Mouse (Mus musculus) neural tube, embryonic 14.5 days (tissue): ENCODE measurements around the gene Gpc6. TPM values are rescaled to one million over a fixed set of nuclear protein-coding genes. Genes with fewer than 3 reads are reported as not detected.

Experiments used
- ATAC-seq: fragments of 200-750 bp; cut with Nextera tagmentation; 2 replicates; pipeline ENCODE4 v1.8.0; 2017; ENCODE audit warnings: low read depth, mild to moderate bottlenecking, moderate TSS enrichment, moderate library complexity
- H3K27ac ChIP-seq: fragments of 300-500 bp; sonication (generic); 2 replicates; pipeline ENCODE4 v1.5.1; 2014; ENCODE audit warnings: low read depth, mild to moderate bottlenecking, control low read depth, low read length, moderate library complexity, mixed read lengths
- H3K27me3 ChIP-seq: fragments of 300-500 bp; sonication (generic); 2 replicates; pipeline ENCODE4 v1.6.1; 2014; ENCODE audit warnings: low read length; ENCODE audit not compliant: control insufficient read depth, insufficient read depth
- H3K36me3 ChIP-seq: fragments of 300-500 bp; sonication (generic); 2 replicates; pipeline ENCODE4 v1.6.1; 2014; ENCODE audit warnings: low read length, mixed read lengths; ENCODE audit not compliant: control insufficient read depth, insufficient read depth
- H3K4me1 ChIP-seq: fragments of 300-500 bp; sonication (generic); 2 replicates; pipeline ENCODE4 v1.6.1; 2014; ENCODE audit warnings: low read length; ENCODE audit not compliant: control insufficient read depth, insufficient read depth
- H3K4me2 ChIP-seq: fragments of 300-500 bp; sonication (generic); 2 replicates; pipeline ENCODE4 v1.6.1; 2014; ENCODE audit warnings: mild to moderate bottlenecking, low read depth, low read length, control low read depth
- H3K4me3 ChIP-seq: fragments of 300-500 bp; sonication (generic); 2 replicates; pipeline ENCODE4 v1.5.1; 2014; ENCODE audit warnings: low read depth, low read length, control low read depth, mixed read lengths
- H3K9ac ChIP-seq: fragments of 300-500 bp; sonication (generic); replicated peaks from 2 replicates; pipeline ENCODE4 v1.6.1; 2014; ENCODE audit warnings: low read depth, mild to moderate bottlenecking, control low read depth, low read length, mixed read lengths
- H3K9me3 ChIP-seq: fragments of 300-500 bp; sonication (generic); 2 replicates; pipeline ENCODE4 v1.6.1; 2016; ENCODE audit warnings: low read length; ENCODE audit not compliant: control insufficient read depth
- WGBS: fragments of 180-500 bp; shearing (Covaris S2); extraction: QIAGEN DNeasy Blood & Tissue Kit; methylation state at CpG from one replicate; pipeline ENCODE4 v1.1.7; 2014; 5-methylcytosine and 5-hydroxymethylcytosine counted together
- polyA plus RNA-seq: library from polyadenylated mRNA; unstranded; fragments of >200 nt; fragmentation: Nextera tagmentation; extraction: Ambion mirVana; gene quantifications from 2 replicates; pipeline ENCODE4 v1.2.1, GENCODE M21; 2014

The Gpc6 gene
- polyA plus RNA-seq, 1 experiment from 2014 or later = 20.8 TPM

- ATAC-seq = no peak
- no peak overlapping the region for H3K27ac ChIP-seq
- H3K9me3 ChIP-seq = no peaks in the 10 kb centered on the region
- H3K4me1 ChIP-seq = no peaks in the 10 kb centered on the region
- H3K9ac ChIP-seq = no peak overlapping the region
- 92% methylated on average over 4 of the region's 4 CpGs for WGBS
- H3K4me2 ChIP-seq = no peak overlapping the region
- H3K4me3 ChIP-seq = no peak overlapping the region
- H3K27me3 ChIP-seq = no peaks in the 10 kb centered on the region
- no peaks in the 10 kb centered on the region for H3K36me3 ChIP-seq
Measured at GRCm38 (mm10) chr14:116941772-116942171, 16.7 kb downstream of the Gpc6 start.

GRCm38 (mm10) chr14:116943751-116944150 lies 18.6 kb downstream of the Gpc6 start:
- Histone ChIP-seq H3K4me1 (no peaks in the 10 kb centered on the region), H3K9me3 (no peaks in the 10 kb centered on the region), H3K9ac (no peak overlapping the region), H3K27ac (no peak overlapping the region), H3K27me3 (no peaks in the 10 kb centered on the region), H3K4me2 (no peak overlapping the region), H3K4me3 (no peak overlapping the region), H3K36me3 (no peaks in the 10 kb centered on the region)
- ATAC-seq = no peak
- whole genome bisulfite sequencing = 92% methylated on average over 7 of the region's 7 CpGs

DNA sequence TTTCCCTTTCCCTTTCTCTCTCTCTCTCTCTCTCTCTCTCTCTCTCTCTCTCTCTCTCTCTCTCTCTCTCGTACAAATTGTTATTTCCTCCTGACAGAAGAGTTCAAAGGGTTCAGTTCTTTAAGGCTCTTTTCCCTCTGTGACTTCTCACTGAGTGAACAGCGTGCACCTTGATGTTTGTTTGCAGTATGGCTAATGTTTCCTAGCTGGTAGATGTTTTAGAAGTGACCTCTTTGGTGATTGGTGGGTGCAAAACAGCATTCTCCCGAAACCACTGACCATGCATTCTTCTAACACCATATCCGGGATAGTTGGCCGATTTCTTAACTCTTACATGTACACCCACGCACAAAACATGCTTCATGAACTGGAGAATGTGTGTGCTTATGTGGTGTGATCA lies 20.9 kb downstream of the Gpc6 start:
- H3K27ac ChIP-seq = no peak overlapping the region
- no peaks in the 10 kb centered on the region for H3K9me3 ChIP-seq
- no peak overlapping the region for H3K4me3 ChIP-seq
- ATAC-seq = no peak
- WGBS = 90% methylated on average over 6 of the region's 6 CpGs
- H3K4me1 ChIP-seq = no peaks in the 10 kb centered on the region
- no peaks in the 10 kb centered on the region for H3K36me3 ChIP-seq
- H3K4me2 ChIP-seq = no peak overlapping the region
- no peaks in the 10 kb centered on the region for H3K27me3 ChIP-seq
- no peak overlapping the region for H3K9ac ChIP-seq

DNA sequence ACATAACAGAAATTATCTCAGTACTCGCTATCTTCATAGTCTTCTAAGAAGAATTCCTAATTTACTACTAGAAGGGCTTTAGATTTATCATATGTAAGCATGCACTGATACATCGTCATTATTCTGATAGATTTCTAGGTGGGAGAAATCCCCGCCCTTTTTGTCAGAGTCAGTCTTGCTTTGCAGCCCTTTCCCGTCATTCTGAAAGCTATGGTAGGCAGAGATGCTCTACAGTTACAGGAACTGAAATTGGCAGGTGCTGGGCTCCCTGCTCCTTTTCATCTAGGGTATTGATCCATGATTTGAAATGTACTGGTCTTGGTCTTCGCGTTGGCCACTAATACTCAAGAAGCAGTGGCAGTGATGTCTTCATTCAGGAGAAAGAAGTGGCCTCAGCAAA lies 22.3 kb downstream of the Gpc6 start:
- no peak for ATAC-seq
- no peak overlapping the region for H3K4me3 ChIP-seq
- 99% methylated on average over 6 of the region's 6 CpGs for WGBS
- H3K4me2 ChIP-seq = no peak overlapping the region
- no peaks in the 10 kb centered on the region for H3K27me3 ChIP-seq
- no peaks in the 10 kb centered on the region for H3K9me3 ChIP-seq
- H3K36me3 ChIP-seq = no peaks in the 10 kb centered on the region
- no peak overlapping the region for H3K27ac ChIP-seq
- H3K4me1 ChIP-seq = no peaks in the 10 kb centered on the region
- H3K9ac ChIP-seq = no peak overlapping the region

DNA sequence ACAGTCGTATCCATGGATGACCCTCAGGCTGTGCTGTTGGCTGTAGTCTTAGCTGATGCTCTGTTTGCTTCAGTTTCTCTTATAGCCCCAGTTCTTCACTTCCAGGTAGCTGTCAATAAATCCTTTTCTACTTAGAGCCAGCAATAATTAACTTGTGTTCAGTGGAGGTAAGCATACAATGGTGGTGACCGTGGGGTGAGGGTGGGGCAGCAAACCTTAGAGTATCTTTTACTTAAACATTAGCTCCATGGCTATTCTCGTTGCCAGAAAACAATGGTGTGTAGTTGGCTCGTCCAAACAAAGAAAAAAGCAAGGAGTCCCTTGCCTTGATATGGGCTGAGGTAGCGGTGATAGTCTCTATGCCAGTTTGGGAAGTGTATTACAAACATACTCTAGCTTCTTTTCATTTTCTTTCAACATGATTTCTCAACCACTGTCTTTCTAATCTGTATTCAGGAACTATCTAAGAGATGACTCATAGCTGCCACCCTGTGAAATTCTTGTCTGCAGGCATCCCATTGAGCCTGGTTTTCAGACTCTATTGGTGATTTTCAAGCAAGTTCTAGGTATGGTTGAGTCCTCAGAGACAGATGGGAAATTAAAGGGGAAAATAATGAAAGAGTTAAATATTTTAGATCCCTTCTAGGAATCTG lies 22.9 kb downstream of the Gpc6 start:
- no peak for ATAC-seq

DNA sequence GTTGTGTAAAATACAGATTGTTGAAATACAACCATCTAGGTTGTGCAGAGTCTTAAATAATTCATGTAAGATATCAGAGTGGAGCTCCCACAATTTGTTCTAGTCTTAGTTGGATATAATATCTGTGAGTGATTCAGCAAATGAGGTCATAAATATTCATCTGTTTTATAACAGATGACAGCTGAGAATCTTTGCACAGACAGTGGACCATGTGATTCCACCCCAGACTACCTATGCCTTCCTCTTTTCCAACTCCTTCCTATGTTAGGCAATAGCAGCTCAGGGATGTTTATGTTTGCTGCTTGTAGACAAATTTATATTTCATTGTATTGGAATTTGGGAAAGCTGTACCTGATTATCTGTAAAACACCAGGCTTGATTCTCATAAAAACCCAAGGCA lies 32.0 kb downstream of the Gpc6 start:
- H3K9ac ChIP-seq = no peak overlapping the region
- ATAC-seq = no peak

More for the DNA sequence above, 22.9 kb downstream of the Gpc6 start:
- H3K27me3 ChIP-seq = no peaks in the 10 kb centered on the region
- H3K9ac ChIP-seq = no peak overlapping the region
- H3K27ac ChIP-seq = no peak overlapping the region
- H3K4me1 ChIP-seq = no peaks in the 10 kb centered on the region
- H3K4me3 ChIP-seq = no peak overlapping the region
- 90% methylated on average over 5 of the region's 5 CpGs for WGBS
- H3K36me3 ChIP-seq = no peaks in the 10 kb centered on the region
- H3K9me3 ChIP-seq = no peaks in the 10 kb centered on the region
- H3K4me2 ChIP-seq = no peak overlapping the region

DNA sequence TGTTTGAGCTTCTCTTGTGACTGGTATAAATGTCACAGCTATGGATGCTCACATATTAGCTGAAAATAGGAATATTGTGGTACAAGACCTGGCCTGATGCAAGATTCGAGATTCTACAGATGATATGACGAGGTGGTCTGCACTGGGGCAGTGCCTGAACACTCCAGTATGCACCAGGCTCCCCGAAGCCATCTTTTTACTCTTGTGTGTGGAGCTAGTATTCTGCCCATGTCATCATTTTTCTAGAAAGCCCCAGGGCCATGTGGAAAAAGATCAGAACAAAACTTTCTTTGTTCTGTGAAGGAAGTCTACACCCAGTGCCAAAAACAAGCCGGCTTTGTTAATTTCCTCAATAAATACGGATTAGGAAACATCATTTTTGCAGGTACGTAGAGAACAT lies 39.7 kb downstream of the Gpc6 start:
- Histone ChIP-seq H3K9me3 (no peaks in the 10 kb centered on the region), H3K9ac (no peak overlapping the region), H3K27ac (no peak overlapping the region), H3K27me3 (no peaks in the 10 kb centered on the region), H3K4me1 (no peaks in the 10 kb centered on the region), H3K4me2 (no peak overlapping the region), H3K36me3 (no peaks in the 10 kb centered on the region), H3K4me3 (no peak overlapping the region)
- WGBS = 76% methylated on average over 6 of the region's 6 CpGs
- no peak for ATAC-seq

More for the DNA sequence above, 32.0 kb downstream of the Gpc6 start:
- Histone ChIP-seq H3K36me3 (no peaks in the 10 kb centered on the region), H3K4me1 (no peaks in the 10 kb centered on the region), H3K27ac (no peak overlapping the region), H3K4me2 (no peak overlapping the region), H3K4me3 (no peak overlapping the region), H3K9me3 (no peaks in the 10 kb centered on the region), H3K27me3 (no peaks in the 10 kb centered on the region)

- Histone ChIP-seq H3K9ac (no peak overlapping the region), H3K4me3 (no peak overlapping the region), H3K27ac (no peak overlapping the region), H3K4me2 (no peak overlapping the region), H3K9me3 (no peaks in the 10 kb centered on the region), H3K27me3 (no peaks in the 10 kb centered on the region), H3K4me1 (no peaks in the 10 kb centered on the region), H3K36me3 (no peaks in the 10 kb centered on the region)
- ATAC-seq = no peak
- WGBS = 90% methylated on average over 3 of the region's 3 CpGs
Measured at GRCm38 (mm10) chr14:116974708-116975107, 49.6 kb downstream of the Gpc6 start.

- Histone ChIP-seq H3K9me3 (no peaks in the 10 kb centered on the region), H3K27ac (no peak overlapping the region), H3K4me1 (no peaks in the 10 kb centered on the region), H3K4me3 (no peak overlapping the region), H3K36me3 (no peaks in the 10 kb centered on the region), H3K27me3 (no peaks in the 10 kb centered on the region), H3K9ac (no peak overlapping the region), H3K4me2 (no peak overlapping the region)
- WGBS = 83% methylated on average over 4 of the region's 4 CpGs
- no peak for ATAC-seq
Measured at GRCm38 (mm10) chr14:116975224-116975623, 50.1 kb downstream of the Gpc6 start.
